Mouse (Mus musculus): ENCODE results near the gene Skida1.

DNA sequence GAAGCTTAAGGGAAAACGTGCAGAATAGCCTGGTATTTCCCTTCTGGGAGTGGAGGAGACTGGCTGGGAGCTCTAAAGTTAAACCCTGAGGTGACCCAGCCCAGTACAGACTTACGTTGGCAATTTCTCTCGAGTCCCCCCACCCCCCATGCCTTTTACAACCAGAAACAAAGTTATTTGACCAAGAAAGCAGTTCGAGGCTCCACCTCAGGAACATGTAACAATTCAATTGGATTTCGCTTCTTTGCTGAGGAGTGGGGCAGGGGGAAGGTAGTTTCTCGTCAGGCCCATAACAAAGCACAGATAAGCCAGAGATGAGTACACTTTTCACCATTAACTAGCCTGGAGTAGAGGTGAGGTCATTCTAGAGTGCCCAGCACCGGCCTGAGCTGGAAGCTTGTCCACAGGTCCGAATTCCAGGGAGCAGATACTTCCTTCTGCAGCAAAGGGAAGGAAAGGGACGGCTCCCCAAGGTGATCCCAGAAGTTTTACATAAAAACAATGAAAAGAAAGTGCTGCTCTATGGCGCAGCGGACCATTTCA is 499 bp upstream of the Skida1 start:
- no peak for TF ChIP-seq POLR2A (IDR thresholded peaks at IDR 0.05; ENCODE audit: low read depth, low read length)
- TF ChIP-seq CTCF (IDR thresholded peaks at IDR 0.05; ENCODE audit: extremely low read depth, insufficient read length, insufficient replicate concordance, low read depth, low read length), result no peak

All from small intestine, adult 2 months (tissue).